Mouse (Mus musculus) forebrain, embryonic 11.5 days (tissue): Measurements from ENCODE around the gene Cdyl2. TPM values are rescaled to one million over a fixed set of nuclear protein-coding genes. Genes with fewer than 3 reads are reported as not detected.

ENCODE experiments used
- ATAC-seq: fragments of 200-750 bp; cut with Nextera tagmentation; replicated peaks from 2 replicates; pipeline ENCODE4 v1.8.0; 2017; ENCODE audit warnings: moderate TSS enrichment; ENCODE audit not compliant: low FRiP score
- DNase-seq: peaks from one replicate; pipeline ENCODE4 v3.0.0-alpha.2; 2017; ENCODE audit warnings: low spot score
- H3K27ac ChIP-seq: fragments of 300-500 bp; sonication (generic); 2 replicates; pipeline ENCODE4 v1.5.1; 2014; ENCODE audit warnings: low read depth, low read length
- H3K27me3 ChIP-seq: fragments of 300-500 bp; sonication (generic); 2 replicates; pipeline ENCODE4 v1.6.1; 2014; ENCODE audit warnings: mild to moderate bottlenecking, low read length, mixed read lengths; ENCODE audit not compliant: control insufficient read depth, insufficient read depth
- H3K36me3 ChIP-seq: fragments of 300-500 bp; sonication (generic); 2 replicates; pipeline ENCODE4 v1.6.1; 2014; ENCODE audit warnings: mild to moderate bottlenecking, low read length, moderate library complexity, mixed read lengths; ENCODE audit not compliant: control insufficient read depth, insufficient read depth
- H3K4me1 ChIP-seq: fragments of 300-500 bp; sonication (generic); replicated peaks from 2 replicates; pipeline ENCODE4 v1.6.1; 2014; ENCODE audit warnings: low read length, mixed read lengths; ENCODE audit not compliant: control insufficient read depth, insufficient read depth
- H3K4me2 ChIP-seq: fragments of 300-500 bp; sonication (generic); 2 replicates; pipeline ENCODE4 v1.6.1; 2014; ENCODE audit warnings: low read depth, mild to moderate bottlenecking, low read length, moderate library complexity, mixed read lengths; ENCODE audit not compliant: severe bottlenecking
- H3K4me3 ChIP-seq: fragments of 300-500 bp; sonication (generic); 2 replicates; pipeline ENCODE4 v1.5.1; 2014; ENCODE audit warnings: low read depth, low read length
- H3K9ac ChIP-seq: fragments of 300-500 bp; sonication (generic); 2 replicates; pipeline ENCODE4 v1.6.1; 2014; ENCODE audit warnings: low read length
- H3K9me3 ChIP-seq: fragments of 300-500 bp; sonication (generic); 2 replicates; pipeline ENCODE4 v1.6.1; 2016; ENCODE audit warnings: low read length, mixed read lengths; ENCODE audit not compliant: control insufficient read depth
- WGBS: fragments of 180-500 bp; shearing (Covaris S2); extraction: QIAGEN DNeasy Blood & Tissue Kit; methylation state at CpG from one replicate; pipeline ENCODE4 v1.1.7; 2014; 5-methylcytosine and 5-hydroxymethylcytosine counted together
- polyA plus RNA-seq: library from polyadenylated mRNA; unstranded; fragments of >200 nt; fragmentation: Nextera tagmentation; extraction: Ambion mirVana; gene quantifications from 2 replicates; pipeline ENCODE4 v1.2.1, GENCODE M21; 2014

The Cdyl2 gene
- polyA plus RNA-seq, 1 experiment from 2014 or later: 8.3 TPM

- Histone ChIP-seq H3K9ac (no peak overlapping the region), H3K4me2 (no peak overlapping the region), H3K36me3 (no peaks in the 10 kb centered on the region), H3K4me3 (no peak overlapping the region), H3K27me3 (no peaks in the 10 kb centered on the region), H3K27ac (no peak overlapping the region), H3K9me3 (no peaks in the 10 kb centered on the region), H3K4me1 (no peaks in the 10 kb centered on the region)
- no peak for DNase-seq
- no peak for ATAC-seq
- WGBS: 91% methylated on average over 5 of the region's 5 CpGs
Observed at GRCm38 (mm10) chr8:116573085-116573484, 159.7 kb downstream of the Cdyl2 start.

DNA sequence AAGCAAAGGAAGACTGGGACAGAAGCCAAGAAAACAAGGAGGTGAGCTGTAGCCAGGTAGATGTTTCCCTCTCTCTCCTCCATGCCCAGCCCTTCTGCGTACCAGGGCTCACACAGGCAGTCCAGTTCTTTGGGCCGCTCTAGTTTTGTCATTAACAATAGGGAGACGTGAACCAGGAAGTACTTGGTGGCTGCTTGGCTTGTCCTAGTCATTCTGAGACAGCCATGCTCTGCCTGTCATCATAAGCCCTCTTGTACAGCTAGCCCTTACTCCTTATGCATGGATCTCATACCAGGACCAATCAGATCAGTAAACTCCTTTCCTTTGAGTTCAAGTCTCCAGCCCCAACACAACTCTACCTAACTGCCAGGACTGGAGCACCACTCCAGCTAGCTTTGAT is 180.0 kb downstream of the Cdyl2 start:
- ATAC-seq: no peak
- Histone ChIP-seq H3K27me3 (no peaks in the 10 kb centered on the region), H3K9ac (no peak overlapping the region), H3K4me2 (no peak overlapping the region), H3K36me3 (no peaks in the 10 kb centered on the region), H3K9me3 (no peaks in the 10 kb centered on the region), H3K27ac (no peak overlapping the region), H3K4me1 (no peaks in the 10 kb centered on the region), H3K4me3 (no peak overlapping the region)
- 96% methylated on average over 3 of the region's 3 CpGs for WGBS
- DNase-seq: no peak

- Histone ChIP-seq H3K27me3 (no peaks in the 10 kb centered on the region), H3K9me3 (no peaks in the 10 kb centered on the region), H3K4me3 (no peak overlapping the region), H3K36me3 (no peaks in the 10 kb centered on the region), H3K9ac (no peak overlapping the region), H3K4me1 (no peaks in the 10 kb centered on the region), H3K4me2 (no peak overlapping the region), H3K27ac (no peak overlapping the region)
- WGBS: 88% methylated on average over 6 of the region's 6 CpGs
- ATAC-seq (no peak), DNase-seq (no peak)
Observed at GRCm38 (mm10) chr8:116552255-116552654, 180.5 kb downstream of the Cdyl2 start.

GRCm38 (mm10) chr8:116543366-116543765 is 189.4 kb downstream of the Cdyl2 start:
- ATAC-seq: no peak
- no peak overlapping the region for H3K27ac ChIP-seq
- no peaks in the 10 kb centered on the region for H3K4me1 ChIP-seq
- DNase-seq: no peak
- H3K4me3 ChIP-seq: no peak overlapping the region
- WGBS: 94% methylated on average over 1 of the region's 1 CpGs
- H3K9me3 ChIP-seq: no peaks in the 10 kb centered on the region
- H3K4me2 ChIP-seq: no peak overlapping the region
- H3K36me3 ChIP-seq: no peaks in the 10 kb centered on the region
- H3K9ac ChIP-seq: no peak overlapping the region
- no peaks in the 10 kb centered on the region for H3K27me3 ChIP-seq

DNA sequence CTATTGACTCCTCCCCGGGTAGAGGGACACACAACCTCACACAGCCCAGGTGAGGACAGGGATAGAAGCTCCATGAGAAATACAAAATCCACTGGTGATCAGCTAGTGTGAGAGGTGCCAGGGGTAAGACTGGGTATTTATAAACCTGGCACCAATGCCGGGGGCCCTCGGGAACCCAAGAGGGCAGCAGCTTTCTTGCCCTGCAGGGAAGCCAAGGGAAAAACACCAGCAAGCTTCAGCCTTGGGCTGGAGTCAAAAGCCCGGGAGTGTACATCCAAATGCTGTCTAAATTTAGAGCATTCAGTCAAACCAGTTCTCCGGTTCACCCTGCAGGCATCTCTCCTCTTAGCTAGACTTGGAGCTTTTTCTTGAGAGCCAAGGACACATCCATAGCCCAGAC is 189.9 kb downstream of the Cdyl2 start:
- no peak for ATAC-seq

GRCm38 (mm10) chr8:116540136-116540535 is 192.7 kb downstream of the Cdyl2 start:
- no peak for ATAC-seq
- H3K4me1 ChIP-seq: no peaks in the 10 kb centered on the region

More for the DNA sequence above, 189.9 kb downstream of the Cdyl2 start:
- no peak overlapping the region for H3K4me2 ChIP-seq
- H3K36me3 ChIP-seq: no peaks in the 10 kb centered on the region
- no peaks in the 10 kb centered on the region for H3K27me3 ChIP-seq
- DNase-seq: no peak
- H3K9me3 ChIP-seq: no peaks in the 10 kb centered on the region
- H3K4me1 ChIP-seq: no peaks in the 10 kb centered on the region
- H3K4me3 ChIP-seq: no peak overlapping the region
- no peak overlapping the region for H3K9ac ChIP-seq
- 91% methylated on average over 5 of the region's 5 CpGs for WGBS
- no peak overlapping the region for H3K27ac ChIP-seq

DNA sequence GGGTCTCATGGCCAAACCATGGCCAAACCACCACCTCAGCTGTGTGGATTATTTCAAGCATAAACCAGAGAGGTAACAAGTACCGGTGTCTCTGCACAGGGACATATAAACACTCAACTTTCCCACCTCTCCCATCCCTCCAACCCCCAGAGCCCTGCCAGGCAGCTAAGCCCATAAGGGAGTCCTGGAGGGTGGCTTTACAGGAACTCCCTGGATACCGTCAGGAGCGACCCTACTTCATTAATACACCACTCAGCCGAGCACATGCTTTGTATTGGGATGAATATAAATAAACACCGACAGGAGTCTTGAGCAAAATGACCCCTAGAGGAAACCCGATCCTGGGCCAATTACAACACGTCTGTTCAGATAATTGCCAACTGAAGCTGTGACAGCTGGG is 194.0 kb downstream of the Cdyl2 start:
- Histone ChIP-seq H3K27me3 (no peaks in the 10 kb centered on the region), H3K9ac (no peak overlapping the region), H3K4me2 (no peak overlapping the region), H3K9me3 (no peaks in the 10 kb centered on the region), H3K27ac (no peak overlapping the region), H3K36me3 (no peaks in the 10 kb centered on the region), H3K4me1 (no peaks in the 10 kb centered on the region), H3K4me3 (no peak overlapping the region)
- WGBS: 60% methylated on average over 7 of the region's 7 CpGs
- ATAC-seq: no peak
- no peak for DNase-seq

More at GRCm38 (mm10) chr8:116540136-116540535, 192.7 kb downstream of the Cdyl2 start:
- Histone ChIP-seq H3K9me3 (no peaks in the 10 kb centered on the region), H3K36me3 (no peaks in the 10 kb centered on the region), H3K4me2 (no peak overlapping the region), H3K9ac (no peak overlapping the region), H3K27me3 (no peaks in the 10 kb centered on the region), H3K27ac (no peak overlapping the region), H3K4me3 (no peak overlapping the region)
- 94% methylated on average over 1 of the region's 1 CpGs for WGBS
- no peak for DNase-seq

DNA sequence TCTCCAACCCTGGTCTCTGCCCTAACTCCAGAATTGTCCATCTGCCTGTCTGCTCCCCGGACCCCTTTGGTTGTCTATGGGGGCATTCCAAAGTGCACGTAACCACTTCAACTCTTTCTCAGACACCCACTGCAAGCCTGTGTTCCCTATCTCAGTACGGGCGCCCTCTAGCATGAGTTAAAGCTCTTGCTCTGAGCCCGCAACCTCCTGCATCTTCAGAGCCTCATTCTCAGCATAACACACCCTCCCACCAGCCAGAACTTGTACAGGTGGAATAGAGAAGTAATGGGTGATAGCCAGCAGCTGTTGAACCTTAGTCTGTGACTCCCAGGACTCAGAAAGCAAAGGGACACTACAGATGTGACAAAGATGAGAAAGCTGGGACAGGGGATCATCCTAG is 196.0 kb downstream of the Cdyl2 start:
- no peaks in the 10 kb centered on the region for H3K4me1 ChIP-seq
- no peak overlapping the region for H3K9ac ChIP-seq
- ATAC-seq (no peak), DNase-seq (no peak)
- H3K4me3 ChIP-seq: no peak overlapping the region
- H3K27me3 ChIP-seq: no peaks in the 10 kb centered on the region
- no peak overlapping the region for H3K4me2 ChIP-seq
- H3K36me3 ChIP-seq: no peaks in the 10 kb centered on the region
- no peak overlapping the region for H3K27ac ChIP-seq
- WGBS: 83% methylated on average over 5 of the region's 5 CpGs
- H3K9me3 ChIP-seq: no peaks in the 10 kb centered on the region

DNA sequence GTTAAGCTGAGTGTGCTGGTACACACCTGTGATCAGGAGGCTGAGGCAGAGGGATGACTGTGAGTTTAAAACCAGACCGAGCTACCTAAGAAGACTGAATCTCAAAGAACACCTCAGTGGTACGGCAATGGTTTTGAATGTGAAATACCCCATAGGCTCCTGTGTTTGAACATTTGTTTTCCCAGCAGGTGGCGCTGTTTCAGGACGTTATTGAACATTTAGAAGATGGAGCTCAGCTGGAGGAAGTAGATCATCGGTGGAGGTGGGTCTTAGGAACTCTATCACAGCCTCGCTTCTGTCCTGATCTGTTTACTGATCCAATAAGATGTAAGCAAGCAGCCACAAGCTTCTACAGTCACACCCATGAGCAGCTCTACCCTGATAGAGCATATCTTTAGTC is 199.7 kb downstream of the Cdyl2 start:
- 73% methylated on average over 6 of the region's 6 CpGs for WGBS
- ATAC-seq (no peak), DNase-seq (no peak)
- Histone ChIP-seq H3K4me2 (no peak overlapping the region), H3K9ac (no peak overlapping the region), H3K4me3 (no peak overlapping the region), H3K4me1 (no peaks in the 10 kb centered on the region), H3K9me3 (no peaks in the 10 kb centered on the region), H3K27ac (no peak overlapping the region), H3K36me3 (no peaks in the 10 kb centered on the region), H3K27me3 (no peaks in the 10 kb centered on the region)
